Mouse (Mus musculus): ENCODE measurements around the gene Sema4d. TPM values are rescaled to one million over a fixed set of nuclear protein-coding genes. Genes with fewer than 3 reads are reported as not detected.

Gene Sema4d
- polyA plus RNA-seq, 1 experiment from 2014 or later, result 24.6 TPM

GRCm38 (mm10) chr13:51800921-51801320 lies 7.4 kb upstream of the Sema4d start:
- Histone ChIP-seq H3K4me1 (replicated peaks; ENCODE audit: control insufficient read depth, insufficient read depth, low read length) (peaks cover 14% of the 10 kb centered on the region), H3K36me3 (ENCODE audit: control insufficient read depth, insufficient read depth) (no peaks in the 10 kb centered on the region), H3K4me3 (replicated peaks; ENCODE audit: low read length) (no peak overlapping the region), H3K9ac (replicated peaks; ENCODE audit: low read depth, low read length) (no peak overlapping the region), H3K9me3 (ENCODE audit: control insufficient read depth, low read length) (no peaks in the 10 kb centered on the region), H3K27ac (ENCODE audit: low read length) (peak overlapping the region; percentile 68), H3K4me2 (ENCODE audit: low read length) (no peak overlapping the region), H3K27me3 (replicated peaks; ENCODE audit: control insufficient read depth, insufficient read depth, low read length) (no peaks in the 10 kb centered on the region)
- WGBS, result 58% methylated on average over 9 of the region's 9 CpGs
- peak; percentile 71 for ATAC-seq

GRCm38 (mm10) chr13:51799735-51800522 lies 6.4 kb upstream of the Sema4d start:
- no peak overlapping the region for H3K4me3 ChIP-seq (replicated peaks; ENCODE audit: low read length)
- peaks cover 7% of the 10 kb centered on the region; the same call in 1 of the 2 replicates for H3K4me1 ChIP-seq (replicated peaks; ENCODE audit: control insufficient read depth, insufficient read depth, low read length)
- no peak overlapping the region for H3K4me2 ChIP-seq (ENCODE audit: low read length)
- 84% methylated on average over 16 of the region's 16 CpGs for WGBS
- H3K27me3 ChIP-seq (replicated peaks; ENCODE audit: control insufficient read depth, insufficient read depth, low read length), result no peaks in the 10 kb centered on the region
- ATAC-seq, result no peak
- H3K9me3 ChIP-seq (ENCODE audit: control insufficient read depth, low read length), result no peaks in the 10 kb centered on the region
- peak overlapping the region; percentile 68 for H3K27ac ChIP-seq (ENCODE audit: low read length)
- H3K9ac ChIP-seq (replicated peaks; ENCODE audit: low read depth, low read length), result no peak overlapping the region
- H3K36me3 ChIP-seq (ENCODE audit: control insufficient read depth, insufficient read depth), result no peaks in the 10 kb centered on the region

GRCm38 (mm10) chr13:51797899-51798746 lies 4.6 kb upstream of the Sema4d start:
- H3K4me1 ChIP-seq (replicated peaks; ENCODE audit: control insufficient read depth, insufficient read depth, low read length), result peaks cover 9% of the 10 kb centered on the region
- 69% methylated on average over 8 of the region's 8 CpGs for WGBS
- H3K27me3 ChIP-seq (replicated peaks; ENCODE audit: control insufficient read depth, insufficient read depth, low read length), result no peaks in the 10 kb centered on the region
- H3K9ac ChIP-seq (replicated peaks; ENCODE audit: low read depth, low read length), result no peak overlapping the region
- no peaks in the 10 kb centered on the region for H3K36me3 ChIP-seq (ENCODE audit: control insufficient read depth, insufficient read depth)
- H3K27ac ChIP-seq (ENCODE audit: low read length), result no peak overlapping the region
- H3K4me3 ChIP-seq (replicated peaks; ENCODE audit: low read length), result no peak overlapping the region
- ATAC-seq, result no peak
- no peak overlapping the region for H3K4me2 ChIP-seq (ENCODE audit: low read length)
- H3K9me3 ChIP-seq (ENCODE audit: control insufficient read depth, low read length), result no peaks in the 10 kb centered on the region

- 38% methylated on average over 5 of the region's 7 CpGs for WGBS
- Histone ChIP-seq H3K9me3 (ENCODE audit: control insufficient read depth, low read length) (no peaks in the 10 kb centered on the region), H3K4me2 (ENCODE audit: low read length) (peak overlapping the region; percentile 81), H3K36me3 (ENCODE audit: control insufficient read depth, insufficient read depth) (no peaks in the 10 kb centered on the region), H3K27me3 (replicated peaks; ENCODE audit: control insufficient read depth, insufficient read depth, low read length) (no peaks in the 10 kb centered on the region), H3K4me1 (replicated peaks; ENCODE audit: control insufficient read depth, insufficient read depth, low read length) (peaks cover 32% of the 10 kb centered on the region), H3K4me3 (replicated peaks; ENCODE audit: low read length) (peak overlapping the region; percentile 82), H3K27ac (ENCODE audit: low read length) (no peak overlapping the region), H3K9ac (replicated peaks; ENCODE audit: low read depth, low read length) (peak overlapping the region; percentile 90)
- 0 out of 2 replicates have a peak, but pooled peaks have one; percentile 2 for ATAC-seq
Observed at GRCm38 (mm10) chr13:51793948-51794347, 401 bp upstream of the Sema4d start.

GRCm38 (mm10) chr13:51792729-51793424 lies 670 bp downstream of the Sema4d start:
- Histone ChIP-seq H3K27me3 (replicated peaks; ENCODE audit: control insufficient read depth, insufficient read depth, low read length) (no peaks in the 10 kb centered on the region), H3K9me3 (ENCODE audit: control insufficient read depth, low read length) (no peaks in the 10 kb centered on the region), H3K9ac (replicated peaks; ENCODE audit: low read depth, low read length) (peak overlapping the region; percentile 90), H3K4me1 (replicated peaks; ENCODE audit: control insufficient read depth, insufficient read depth, low read length) (peaks cover 32% of the 10 kb centered on the region), H3K36me3 (ENCODE audit: control insufficient read depth, insufficient read depth) (no peaks in the 10 kb centered on the region), H3K4me2 (ENCODE audit: low read length) (peak overlapping the region; percentile 81), H3K4me3 (replicated peaks; ENCODE audit: low read length) (peak overlapping the region; percentile 82), H3K27ac (ENCODE audit: low read length) (peak overlapping the region; percentile 63)
- ATAC-seq, result peak; percentile 50
- WGBS, result 1% methylated on average over 43 of the region's 43 CpGs

- Histone ChIP-seq H3K4me2 (ENCODE audit: low read length) (peak overlapping the region; percentile 81), H3K36me3 (ENCODE audit: control insufficient read depth, insufficient read depth) (no peaks in the 10 kb centered on the region), H3K4me1 (replicated peaks; ENCODE audit: control insufficient read depth, insufficient read depth, low read length) (peaks cover 32% of the 10 kb centered on the region), H3K27me3 (replicated peaks; ENCODE audit: control insufficient read depth, insufficient read depth, low read length) (no peaks in the 10 kb centered on the region), H3K4me3 (replicated peaks; ENCODE audit: low read length) (peak overlapping the region; percentile 82), H3K9me3 (ENCODE audit: control insufficient read depth, low read length) (no peaks in the 10 kb centered on the region), H3K9ac (replicated peaks; ENCODE audit: low read depth, low read length) (peak overlapping the region; percentile 90), H3K27ac (ENCODE audit: low read length) (no peak overlapping the region)
- WGBS, result 33% methylated on average over 11 of the region's 11 CpGs
- no peak for ATAC-seq
Observed at GRCm38 (mm10) chr13:51792135-51792573, 1.4 kb downstream of the Sema4d start.

- Histone ChIP-seq H3K27ac (ENCODE audit: low read length) (no peak overlapping the region), H3K4me2 (ENCODE audit: low read length) (peak overlapping the region; percentile 81), H3K27me3 (replicated peaks; ENCODE audit: control insufficient read depth, insufficient read depth, low read length) (no peaks in the 10 kb centered on the region), H3K4me1 (replicated peaks; ENCODE audit: control insufficient read depth, insufficient read depth, low read length) (peaks cover 32% of the 10 kb centered on the region), H3K36me3 (ENCODE audit: control insufficient read depth, insufficient read depth) (no peaks in the 10 kb centered on the region), H3K9me3 (ENCODE audit: control insufficient read depth, low read length) (no peaks in the 10 kb centered on the region), H3K4me3 (replicated peaks; ENCODE audit: low read length) (peak overlapping the region; percentile 82; the same call in 1 of the 2 replicates), H3K9ac (replicated peaks; ENCODE audit: low read depth, low read length) (no peak overlapping the region; the same call in 1 of the 2 replicates)
- ATAC-seq, result no peak
- 74% methylated on average over 3 of the region's 3 CpGs for WGBS
Observed at GRCm38 (mm10) chr13:51791604-51792003, 1.9 kb downstream of the Sema4d start.

- peaks cover 32% of the 10 kb centered on the region for H3K4me1 ChIP-seq (replicated peaks; ENCODE audit: control insufficient read depth, insufficient read depth, low read length)
- H3K36me3 ChIP-seq (ENCODE audit: control insufficient read depth, insufficient read depth), result no peaks in the 10 kb centered on the region
- no peak overlapping the region for H3K4me2 ChIP-seq (ENCODE audit: low read length)
- WGBS, result 73% methylated on average over 5 of the region's 5 CpGs
- no peak for ATAC-seq
- no peak overlapping the region for H3K4me3 ChIP-seq (replicated peaks; ENCODE audit: low read length)
- H3K27me3 ChIP-seq (replicated peaks; ENCODE audit: control insufficient read depth, insufficient read depth, low read length), result no peaks in the 10 kb centered on the region
- no peaks in the 10 kb centered on the region; the same call in 1 of the 2 replicates for H3K9me3 ChIP-seq (ENCODE audit: control insufficient read depth, low read length)
- H3K27ac ChIP-seq (ENCODE audit: low read length), result no peak overlapping the region
- H3K9ac ChIP-seq (replicated peaks; ENCODE audit: low read depth, low read length), result no peak overlapping the region
Observed at GRCm38 (mm10) chr13:51790793-51791192, 2.8 kb downstream of the Sema4d start.

- ATAC-seq, result no peak
- Histone ChIP-seq H3K4me1 (replicated peaks; ENCODE audit: control insufficient read depth, insufficient read depth, low read length) (peaks cover 27% of the 10 kb centered on the region), H3K4me3 (replicated peaks; ENCODE audit: low read length) (no peak overlapping the region), H3K27ac (ENCODE audit: low read length) (no peak overlapping the region), H3K27me3 (replicated peaks; ENCODE audit: control insufficient read depth, insufficient read depth, low read length) (no peaks in the 10 kb centered on the region), H3K4me2 (ENCODE audit: low read length) (no peak overlapping the region), H3K36me3 (ENCODE audit: control insufficient read depth, insufficient read depth) (no peaks in the 10 kb centered on the region), H3K9me3 (ENCODE audit: control insufficient read depth, low read length) (no peaks in the 10 kb centered on the region; the same call in 1 of the 2 replicates), H3K9ac (replicated peaks; ENCODE audit: low read depth, low read length) (no peak overlapping the region)
- WGBS, result 39% methylated on average over 2 of the region's 2 CpGs
Observed at GRCm38 (mm10) chr13:51787858-51788257, 5.7 kb downstream of the Sema4d start.

Data from forebrain, embryonic 16.5 days (tissue).